Mouse (Mus musculus) MEL (cell line): ENCODE results near the gene Xrcc6. TPM values are rescaled to one million over a fixed set of nuclear protein-coding genes. Genes with fewer than 3 reads are reported as not detected.

Source experiments
- DNase-seq: peaks from one replicate; pipeline ENCODE4 v3.0.0; 2011; ENCODE audit warnings: low read depth, low spot score
- H3K27ac ChIP-seq: 2 replicates; pipeline ENCODE4 v1.5.1; 2012; ENCODE audit warnings: low read depth, mild to moderate bottlenecking, control low read depth, low read length, moderate library complexity; ENCODE audit not compliant: control insufficient read depth
- H3K27me3 ChIP-seq, 2 experiments: fragments of 150-350 bp in 1 of 2; sonication (generic) in 1 of 2; 2 replicates each; pipeline ENCODE4 v1.6.1; 2012; ENCODE audit warnings: low read length in 2 of 2, mild to moderate bottlenecking in 2 of 2, improper control_type of control experiment in 1 of 2, moderate library complexity in 1 of 2; ENCODE audit not compliant: insufficient read depth in 2 of 2, control insufficient read depth in 1 of 2
- H3K36me3 ChIP-seq, 2 experiments: 2 replicates each; pipeline ENCODE4 v1.6.1; 2012 to 2014; ENCODE audit warnings: low read length in 2 of 2, improper control_type of control experiment in 1 of 2, inconsistent platforms in 1 of 2, mild to moderate bottlenecking in 1 of 2; ENCODE audit not compliant: insufficient read depth in 2 of 2, control insufficient read depth in 1 of 2
- H3K4me1 ChIP-seq, 2 experiments: fragments of 150-350 bp in 1 of 2; sonication (generic) in 1 of 2; 2 replicates each; pipeline ENCODE4 v1.6.1; 2012; ENCODE audit warnings: low read length in 2 of 2, improper control_type of control experiment in 1 of 2, mild to moderate bottlenecking in 1 of 2; ENCODE audit not compliant: insufficient read depth in 2 of 2, control insufficient read depth in 1 of 2
- H3K4me3 ChIP-seq, 2 experiments: fragments of 150-350 bp in 1 of 2; sonication (generic) in 1 of 2; 2 replicates each; pipeline ENCODE4 v1.5.1; 2012; ENCODE audit warnings: low read depth in 2 of 2, low read length in 2 of 2, mild to moderate bottlenecking in 2 of 2, moderate library complexity in 2 of 2, control low read depth in 1 of 2, improper control_type of control experiment in 1 of 2; ENCODE audit not compliant: control insufficient read depth in 1 of 2, insufficient read depth in 1 of 2
- H3K79me2 ChIP-seq: 2 replicates; pipeline ENCODE4 v1.6.1; 2012; ENCODE audit warnings: mild to moderate bottlenecking, low read length, moderate library complexity; ENCODE audit not compliant: control insufficient read depth, poor library complexity, insufficient read depth
- H3K9ac ChIP-seq: 2 replicates; pipeline ENCODE4 v1.6.1; 2012; ENCODE audit warnings: low read depth, mild to moderate bottlenecking, control low read depth, low read length, moderate library complexity; ENCODE audit not compliant: control insufficient read depth, poor library complexity, severe bottlenecking
- H3K9me3 ChIP-seq: fragments of 150-350 bp; sonication (generic); replicated peaks from 2 replicates; pipeline ENCODE4 v1.6.1; 2012; ENCODE audit warnings: mild to moderate bottlenecking, low read length, improper control_type of control experiment, moderate library complexity; ENCODE audit not compliant: insufficient read depth
- BHLHE40 ChIP-seq: IDR thresholded peaks from 2 replicates; pipeline ENCODE4 v1.6.1; 2012; ENCODE audit warnings: low read depth, mild to moderate bottlenecking, inconsistent platforms, low read length, improper control_type of control experiment, borderline replicate concordance
- CHD2 ChIP-seq: IDR thresholded peaks from 2 replicates; pipeline ENCODE4 v1.6.1; 2011; ENCODE audit warnings: low read length, improper control_type of control experiment
- CTCF ChIP-seq, 3 experiments: IDR thresholded peaks in 2 of 3; conservative IDR thresholded peaks in 1 of 3; 2 replicates each; pipeline ENCODE4 v1.5.1; 2011 to 2012; ENCODE audit warnings: low read length in 3 of 3, low read depth in 2 of 3, mild to moderate bottlenecking in 2 of 3, improper control_type of control experiment in 1 of 3, inconsistent platforms in 1 of 3, mixed read lengths in 1 of 3, moderate library complexity in 1 of 3; ENCODE audit not compliant: control insufficient read depth in 1 of 3, insufficient read depth in 1 of 3, poor library complexity in 1 of 3, severe bottlenecking in 1 of 3
- EP300 ChIP-seq, 2 experiments: IDR thresholded peaks; 2 replicates each; pipeline ENCODE4 v1.6.1; 2011; ENCODE audit warnings: improper control_type of control experiment in 2 of 2, low read length in 2 of 2, low read depth in 1 of 2, mild to moderate bottlenecking in 1 of 2
- ETS1 ChIP-seq: IDR thresholded peaks from 2 replicates; pipeline ENCODE4 v1.6.1; 2012; ENCODE audit warnings: low read depth, mild to moderate bottlenecking, inconsistent platforms, low read length, improper control_type of control experiment, moderate library complexity
- GATA1 ChIP-seq: IDR thresholded peaks from 2 replicates; pipeline ENCODE4 v1.6.1; 2011; ENCODE audit warnings: low read depth, low read length, improper control_type of control experiment
- MEF2A ChIP-seq: IDR thresholded peaks from 2 replicates; pipeline ENCODE4 v1.6.1; 2014; ENCODE audit warnings: low read depth, mild to moderate bottlenecking, inconsistent platforms, low read length, improper control_type of control experiment; ENCODE audit not compliant: poor library complexity, insufficient replicate concordance, severe bottlenecking; ENCODE audit errors: extremely low read depth
- NELFE ChIP-seq: IDR thresholded peaks from 2 replicates; pipeline ENCODE4 v1.6.1; 2011; ENCODE audit warnings: low read depth, low read length, improper control_type of control experiment
- RAD21 ChIP-seq: IDR thresholded peaks from 2 replicates; pipeline ENCODE4 v1.6.1; 2011; ENCODE audit warnings: mild to moderate bottlenecking, low read depth, low read length, improper control_type of control experiment
- RCOR1 ChIP-seq: IDR thresholded peaks from 2 replicates; pipeline ENCODE4 v1.6.1; 2012; ENCODE audit warnings: low read depth, mild to moderate bottlenecking, inconsistent platforms, low read length, improper control_type of control experiment
- TAL1 ChIP-seq: IDR thresholded peaks from 2 replicates; pipeline ENCODE4 v1.6.1; 2012; ENCODE audit warnings: mild to moderate bottlenecking, inconsistent platforms, low read length, moderate library complexity, mixed read lengths
- TBP ChIP-seq: IDR thresholded peaks from 2 replicates; pipeline ENCODE4 v1.8.0; 2011; ENCODE audit warnings: low read depth, low read length, improper control_type of control experiment
- TCF12 ChIP-seq: IDR thresholded peaks from 2 replicates; pipeline ENCODE4 v1.6.1; 2014; ENCODE audit warnings: low read depth, mild to moderate bottlenecking, inconsistent platforms, low read length, improper control_type of control experiment, moderate library complexity
- ZC3H11A ChIP-seq: IDR thresholded peaks from 2 replicates; pipeline ENCODE4 v1.6.1; 2012; ENCODE audit warnings: low read depth, mild to moderate bottlenecking, inconsistent platforms, low read length, improper control_type of control experiment
- ZNF384 ChIP-seq: IDR thresholded peaks from 2 replicates; pipeline ENCODE4 v1.6.1; 2012; ENCODE audit warnings: low read depth, mild to moderate bottlenecking, inconsistent platforms, low read length, improper control_type of control experiment
- polyA plus RNA-seq, 2 experiments: library from polyadenylated mRNA; stranded (reverse) in 1 of 2; unstranded in 1 of 2; fragments of >175 nt in 1 of 2; fragments of >200 nt in 1 of 2; gene quantifications; 2 replicates each; pipeline versions ENCODE4 v1.2.1 to v1.2.4; 2012; ENCODE audit warnings: low replicate concordance in 2 of 2, low read depth in 1 of 2; ENCODE audit not compliant: insufficient read length in 2 of 2, insufficient read depth in 1 of 2, missing spikeins in 1 of 2
- total RNA-seq: library from RNA; depleted of rRNA; stranded (reverse); fragments of 300-350 nt; gene quantifications from 2 replicates; pipeline ENCODE4 v1.2.3, GENCODE M21; 2012

The Xrcc6 gene
- total and polyA plus RNA-seq, 3 experiments = 108 TPM; not detected in 1

DNA sequence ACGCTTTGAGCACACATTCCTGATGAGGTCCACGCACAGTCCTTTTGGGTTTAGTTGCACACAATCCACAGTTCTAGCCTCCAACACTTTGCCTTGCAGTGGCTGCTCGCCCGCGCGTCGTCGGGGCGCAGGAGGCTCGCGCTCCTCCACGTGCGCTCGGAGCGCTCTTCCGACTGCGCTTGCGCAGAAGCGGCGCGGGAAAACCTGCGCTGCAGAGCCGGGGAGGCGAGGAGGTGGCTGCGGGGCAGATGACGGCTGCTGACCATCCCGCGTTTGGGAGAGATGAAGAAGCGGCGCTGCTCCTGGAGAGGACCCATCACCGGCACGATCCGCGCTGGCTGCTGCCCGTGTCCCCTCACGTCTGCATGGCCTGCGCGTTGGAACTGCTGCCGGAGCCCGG lies 82.3 kb downstream of the Xrcc6 start, which contains the start of gene Mei1:
Mei1 (plus strand) TSS at position 99 of the 400 bp plus-strand sequence.
- H3K9ac ChIP-seq = no peak within 1 kb of the TSS
- no peak for DNase-seq
- H3K36me3 ChIP-seq = no peaks in the 10 kb centered on the region
- no peak within 1 kb of the TSS for H3K4me3 ChIP-seq
- H3K27me3 ChIP-seq = peaks cover 0 to 2% of the 10 kb centered on the region in 2 experiments; a peak in 1 of 4 replicates
- H3K9me3 ChIP-seq = no peaks in the 10 kb centered on the region
- H3K4me1 ChIP-seq = no peaks in the 10 kb centered on the region
- H3K27ac ChIP-seq = no peak within 1 kb of the TSS
- H3K79me2 ChIP-seq = no peaks in the 10 kb centered on the region
- TF ChIP-seq BHLHE40 = no peak

DNA sequence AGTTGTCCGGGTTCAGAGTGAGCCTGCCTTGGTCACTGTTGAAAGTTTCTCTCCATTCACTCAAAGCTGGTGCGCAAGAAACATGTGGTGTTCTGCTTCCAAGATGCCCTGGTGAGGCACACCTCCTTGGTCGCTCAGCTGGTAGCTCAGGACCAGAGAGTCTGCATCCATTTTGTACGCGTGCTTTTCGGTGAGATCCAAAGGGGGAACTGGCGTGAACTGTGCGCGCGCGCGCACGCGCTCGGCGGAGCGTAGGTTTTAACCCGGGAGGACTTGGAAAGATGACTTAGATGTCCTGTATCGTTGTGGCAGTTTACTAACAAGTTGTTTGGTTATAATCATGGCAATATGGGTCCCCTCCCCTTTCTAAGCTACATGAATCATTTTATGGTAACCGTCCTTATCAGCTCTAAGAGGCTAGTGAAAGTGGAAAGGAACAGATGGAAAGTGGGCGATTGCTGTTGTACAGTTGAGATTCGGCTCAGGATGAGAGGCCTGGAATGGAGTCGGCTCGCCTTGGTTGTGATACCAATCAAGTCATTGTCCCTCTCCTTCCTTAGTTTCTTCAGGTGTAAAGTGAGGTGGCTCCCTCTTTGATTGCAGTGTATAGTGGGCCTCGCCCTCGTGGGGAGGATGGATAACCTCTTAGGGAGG lies 84.3 kb downstream of the Xrcc6 start:
- no peaks in the 10 kb centered on the region for H3K36me3 ChIP-seq
- no peak for TF ChIP-seq ZNF384
- TF ChIP-seq ZC3H11A = no peak
- TF ChIP-seq RCOR1 = no peak
- TF ChIP-seq TCF12 = no peak
- no peak for TF ChIP-seq CHD2
- no peak for TF ChIP-seq MEF2A
- TF ChIP-seq CTCF (IDR thresholded peaks at IDR 0.05 in 2 of 3, conservative IDR thresholded peaks at IDR 0.05 in 1 of 3; ENCODE audit: control insufficient read depth in 1 of 3, insufficient read depth in 1 of 3, low read depth in 2 of 3, low read length in 3 of 3, poor library complexity in 1 of 3, severe bottlenecking in 1 of 3) = no peak
- TF ChIP-seq, all 39 proteins: peak for 0
- Histone ChIP-seq H3K27me3 (peaks cover 4 to 6% of the 10 kb centered on the region in 2 experiments; a peak in 1 of 4 replicates), H3K4me1 (no peaks in the 10 kb centered on the region), H3K27ac (no peak overlapping the region), H3K79me2 (no peaks in the 10 kb centered on the region), H3K9ac (no peak overlapping the region), H3K9me3 (no peaks in the 10 kb centered on the region), H3K4me3 (no peak overlapping the region)
- no peak for DNase-seq

DNA sequence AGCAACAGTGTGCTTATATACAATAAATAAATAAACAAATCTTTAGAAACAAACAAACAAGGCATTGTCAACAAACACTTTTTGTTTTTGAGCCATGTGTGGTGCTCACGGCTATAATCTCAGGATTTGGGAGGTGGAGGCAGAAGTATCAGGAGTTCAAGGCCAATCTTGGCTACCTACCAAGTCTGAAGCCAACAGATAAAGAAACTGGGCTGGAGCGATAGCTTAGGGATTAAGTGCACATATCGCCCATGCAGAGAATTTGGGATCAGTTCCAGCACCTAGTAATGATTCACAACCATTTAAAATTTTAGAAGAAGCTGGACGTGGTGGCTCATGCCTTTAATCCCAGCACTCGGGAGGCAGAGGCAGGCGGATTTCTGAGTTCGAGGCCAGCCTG lies 85.9 kb downstream of the Xrcc6 start:
- peak; percentile 71 for DNase-seq
- TF ChIP-seq TBP = peak; percentile 38; the same call in 1 of the 2 replicates
- TF ChIP-seq GATA1 = peak; percentile 84
- TF ChIP-seq ETS1 = peak; percentile 28; the same call in 1 of the 2 replicates
- TF ChIP-seq NELFE = no peak
- TF ChIP-seq EP300 (IDR thresholded peaks at IDR 0.05; ENCODE audit: low read depth in 1 of 2, low read length in 2 of 2) = peak; percentile 61 to 67
- TF ChIP-seq TAL1 = peak; percentile 33; the same call in 1 of the 2 replicates
- no peak for TF ChIP-seq RAD21
- peak; percentile 85 for TF ChIP-seq TCF12
- TF ChIP-seq RCOR1 = peak; percentile 93
- peaks cover 6 to 8% of the 10 kb centered on the region in 2 experiments; a peak in 3 of 4 replicates for H3K27me3 ChIP-seq
- no peaks in the 10 kb centered on the region for H3K36me3 ChIP-seq
- H3K9ac ChIP-seq = no peak overlapping the region
- H3K27ac ChIP-seq = no peak overlapping the region
- H3K79me2 ChIP-seq = no peaks in the 10 kb centered on the region
- H3K4me3 ChIP-seq = no peak overlapping the region
- H3K9me3 ChIP-seq = no peaks in the 10 kb centered on the region
- no peaks in the 10 kb centered on the region for H3K4me1 ChIP-seq
